Mouse (Mus musculus): ENCODE results near the gene Tdrd6. TPM values are rescaled to one million over a fixed set of nuclear protein-coding genes. Genes with fewer than 3 reads are reported as not detected.

Gene Tdrd6
- total and polyA plus RNA-seq, 3 experiments: 0.05 TPM; not detected in 2

DNA sequence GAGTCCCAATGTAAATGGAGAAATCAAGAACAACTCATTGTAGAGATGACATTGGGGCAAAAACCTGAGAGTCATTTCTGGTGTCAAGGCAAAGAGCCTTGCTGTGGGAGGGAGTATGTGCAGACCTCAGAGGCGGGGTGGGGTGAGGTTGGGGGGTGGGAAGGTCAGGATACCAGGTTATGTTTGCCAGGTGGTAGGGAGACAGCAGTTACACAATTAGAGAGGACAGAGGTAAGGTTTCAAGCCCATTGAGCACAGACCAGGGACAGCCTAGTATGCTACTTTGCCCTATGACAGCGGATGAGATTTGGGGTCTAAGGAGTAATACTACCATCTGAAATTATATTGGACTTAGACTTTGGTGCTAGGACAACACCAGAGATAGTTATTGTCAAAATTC lies 42.8 kb downstream of the Tdrd6 start:
- no peak for ATAC-seq (ENCODE audit: extremely low read depth, insufficient number of reproducible peaks, low FRiP score, poor library complexity, severe bottlenecking)
- no peak for TF ChIP-seq CTCF (IDR thresholded peaks at IDR 0.05; ENCODE audit: low read depth, low read length)
- no peak for TF ChIP-seq POLR2AphosphoS5 (IDR thresholded peaks at IDR 0.05; ENCODE audit: insufficient replicate concordance, low read depth, low read length)
- TF ChIP-seq GATA2 (IDR thresholded peaks at IDR 0.05; ENCODE audit: borderline replicate concordance, low read depth, low read length): no peak
- no peak for TF ChIP-seq TAL1 (conservative IDR thresholded peaks at IDR 0.05; ENCODE audit: low read depth, low read length)
- no peak for TF ChIP-seq GATA1 (IDR thresholded peaks at IDR 0.05; ENCODE audit: borderline replicate concordance, low read length)
- H3K4me1 ChIP-seq (ENCODE audit: insufficient read depth, low read depth, low read length): no peaks in the 10 kb centered on the region
- no peak overlapping the region for H3K4me3 ChIP-seq (ENCODE audit: low read depth, low read length)
- no peaks in the 10 kb centered on the region for H3K27me3 ChIP-seq (ENCODE audit: insufficient read depth, low read length)
- no peaks in the 10 kb centered on the region for H3K36me3 ChIP-seq (replicated peaks)
- peaks cover 56% of the 10 kb centered on the region for H3K9me3 ChIP-seq (replicated peaks)
- no peak for DNase-seq (ENCODE audit: low spot score)

GRCm38 (mm10) chr17:43584771-43585170 lies 45.3 kb downstream of the Tdrd6 start:
- DNase-seq (ENCODE audit: low spot score) (no peak), ATAC-seq (ENCODE audit: extremely low read depth, insufficient number of reproducible peaks, low FRiP score, poor library complexity, severe bottlenecking) (no peak)
- TF ChIP-seq POLR2AphosphoS5 (IDR thresholded peaks at IDR 0.05; ENCODE audit: insufficient replicate concordance, low read depth, low read length): no peak
- TF ChIP-seq CTCF (IDR thresholded peaks at IDR 0.05; ENCODE audit: low read depth, low read length): no peak
- no peak for TF ChIP-seq GATA2 (IDR thresholded peaks at IDR 0.05; ENCODE audit: borderline replicate concordance, low read depth, low read length)
- TF ChIP-seq TAL1 (conservative IDR thresholded peaks at IDR 0.05; ENCODE audit: low read depth, low read length): no peak
- TF ChIP-seq GATA1 (IDR thresholded peaks at IDR 0.05; ENCODE audit: borderline replicate concordance, low read length): no peak
- Histone ChIP-seq H3K27me3 (ENCODE audit: insufficient read depth, low read length) (no peaks in the 10 kb centered on the region), H3K4me1 (ENCODE audit: insufficient read depth, low read depth, low read length) (no peaks in the 10 kb centered on the region), H3K4me3 (ENCODE audit: low read depth, low read length) (no peak overlapping the region), H3K9me3 (replicated peaks) (peaks cover 60% of the 10 kb centered on the region), H3K36me3 (replicated peaks) (no peaks in the 10 kb centered on the region)

GRCm38 (mm10) chr17:43581012-43581467 lies 49.1 kb downstream of the Tdrd6 start:
- TF ChIP-seq POLR2AphosphoS5 (IDR thresholded peaks at IDR 0.05; ENCODE audit: insufficient replicate concordance, low read depth, low read length) (no peak), TAL1 (conservative IDR thresholded peaks at IDR 0.05; ENCODE audit: low read depth, low read length) (no peak), CTCF (IDR thresholded peaks at IDR 0.05; ENCODE audit: low read depth, low read length) (no peak), GATA2 (IDR thresholded peaks at IDR 0.05; ENCODE audit: borderline replicate concordance, low read depth, low read length) (no peak), GATA1 (IDR thresholded peaks at IDR 0.05; ENCODE audit: borderline replicate concordance, low read length) (no peak)
- no peak for ATAC-seq (ENCODE audit: extremely low read depth, insufficient number of reproducible peaks, low FRiP score, poor library complexity, severe bottlenecking)
- H3K4me1 ChIP-seq (ENCODE audit: insufficient read depth, low read depth, low read length): no peaks in the 10 kb centered on the region

DNA sequence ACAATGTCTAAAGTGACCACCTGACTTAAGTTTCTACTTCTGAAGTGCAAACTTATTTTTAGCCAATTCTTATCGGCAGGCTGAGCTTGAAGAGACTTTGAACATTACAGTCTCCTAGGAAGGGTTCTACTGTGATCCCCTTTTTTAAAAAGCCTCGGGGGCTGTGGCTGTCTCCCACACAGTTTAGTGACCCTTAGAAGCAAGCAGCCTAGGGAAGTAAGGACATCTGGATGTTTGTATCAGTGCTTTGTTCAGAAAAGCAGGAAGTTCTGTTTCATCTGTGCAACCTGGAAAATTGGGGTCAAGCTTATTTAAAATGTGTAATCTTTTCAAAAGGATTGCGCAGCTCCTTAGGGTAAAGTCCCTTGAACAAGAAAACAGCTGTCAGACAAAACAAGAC lies 49.6 kb downstream of the Tdrd6 start:
- H3K4me3 ChIP-seq (ENCODE audit: low read depth, low read length): no peak overlapping the region
- TF ChIP-seq POLR2AphosphoS5 (IDR thresholded peaks at IDR 0.05; ENCODE audit: insufficient replicate concordance, low read depth, low read length) (no peak), GATA2 (IDR thresholded peaks at IDR 0.05; ENCODE audit: borderline replicate concordance, low read depth, low read length) (no peak), CTCF (IDR thresholded peaks at IDR 0.05; ENCODE audit: low read depth, low read length) (no peak), TAL1 (conservative IDR thresholded peaks at IDR 0.05; ENCODE audit: low read depth, low read length) (no peak), GATA1 (IDR thresholded peaks at IDR 0.05; ENCODE audit: borderline replicate concordance, low read length) (no peak)
- H3K36me3 ChIP-seq (replicated peaks): no peaks in the 10 kb centered on the region
- no peaks in the 10 kb centered on the region for H3K4me1 ChIP-seq (ENCODE audit: insufficient read depth, low read depth, low read length)
- no peak for ATAC-seq (ENCODE audit: extremely low read depth, insufficient number of reproducible peaks, low FRiP score, poor library complexity, severe bottlenecking)
- no peak for DNase-seq (ENCODE audit: low spot score)
- peaks cover 49% of the 10 kb centered on the region for H3K9me3 ChIP-seq (replicated peaks)
- H3K27me3 ChIP-seq (ENCODE audit: insufficient read depth, low read length): no peaks in the 10 kb centered on the region

More at GRCm38 (mm10) chr17:43581012-43581467, 49.1 kb downstream of the Tdrd6 start:
- peaks cover 51% of the 10 kb centered on the region for H3K9me3 ChIP-seq (replicated peaks)
- no peak for DNase-seq (ENCODE audit: low spot score)
- H3K4me3 ChIP-seq (ENCODE audit: low read depth, low read length): no peak overlapping the region
- no peaks in the 10 kb centered on the region for H3K27me3 ChIP-seq (ENCODE audit: insufficient read depth, low read length)
- no peaks in the 10 kb centered on the region for H3K36me3 ChIP-seq (replicated peaks)

GRCm38 (mm10) chr17:43573624-43574073 lies 56.5 kb downstream of the Tdrd6 start:
- ATAC-seq (ENCODE audit: extremely low read depth, insufficient number of reproducible peaks, low FRiP score, poor library complexity, severe bottlenecking) (no peak), DNase-seq (ENCODE audit: low spot score) (no peak)
- Histone ChIP-seq H3K4me1 (ENCODE audit: insufficient read depth, low read depth, low read length) (no peaks in the 10 kb centered on the region), H3K27me3 (ENCODE audit: insufficient read depth, low read length) (no peaks in the 10 kb centered on the region), H3K36me3 (replicated peaks) (no peaks in the 10 kb centered on the region), H3K9me3 (replicated peaks) (peaks cover 42% of the 10 kb centered on the region), H3K4me3 (ENCODE audit: low read depth, low read length) (no peak overlapping the region)
- no peak for TF ChIP-seq CTCF (IDR thresholded peaks at IDR 0.05; ENCODE audit: low read depth, low read length)

DNA sequence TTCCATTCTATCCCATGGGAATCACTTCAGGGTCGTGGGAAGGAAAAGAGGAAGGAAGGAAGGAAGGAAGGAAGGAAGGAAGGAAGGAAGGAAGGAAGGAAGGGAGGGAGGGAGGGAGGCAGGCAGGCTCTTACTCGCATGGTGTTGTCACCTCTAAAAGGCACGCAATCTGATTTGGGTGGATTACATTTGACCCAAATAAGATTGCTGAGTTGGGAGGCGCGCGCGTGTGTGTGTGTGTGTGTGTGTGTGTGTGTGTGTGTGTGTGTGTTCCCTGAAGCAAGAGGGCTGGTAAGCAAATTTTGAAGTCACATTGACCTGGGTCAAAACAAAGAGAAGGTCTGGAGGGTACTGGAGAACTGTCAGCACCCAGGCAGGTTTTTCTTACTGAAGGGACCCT lies 60.8 kb downstream of the Tdrd6 start:
- Histone ChIP-seq H3K4me3 (ENCODE audit: low read depth, low read length) (no peak overlapping the region), H3K9me3 (replicated peaks) (peaks cover 40% of the 10 kb centered on the region), H3K4me1 (ENCODE audit: insufficient read depth, low read depth, low read length) (no peaks in the 10 kb centered on the region), H3K36me3 (replicated peaks) (no peaks in the 10 kb centered on the region), H3K27me3 (ENCODE audit: insufficient read depth, low read length) (no peaks in the 10 kb centered on the region)
- DNase-seq (ENCODE audit: low spot score): no peak
- ATAC-seq (ENCODE audit: extremely low read depth, insufficient number of reproducible peaks, low FRiP score, poor library complexity, severe bottlenecking): no peak
- TF ChIP-seq CTCF (IDR thresholded peaks at IDR 0.05; ENCODE audit: low read depth, low read length) (no peak), TAL1 (conservative IDR thresholded peaks at IDR 0.05; ENCODE audit: low read depth, low read length) (no peak), POLR2AphosphoS5 (IDR thresholded peaks at IDR 0.05; ENCODE audit: insufficient replicate concordance, low read depth, low read length) (no peak), GATA1 (IDR thresholded peaks at IDR 0.05; ENCODE audit: borderline replicate concordance, low read length) (no peak), GATA2 (IDR thresholded peaks at IDR 0.05; ENCODE audit: borderline replicate concordance, low read depth, low read length) (no peak)

All from G1E (cell line).